14 mouse cellular contexts compared by ENCODE assay signal in the genomic region with DNA sequence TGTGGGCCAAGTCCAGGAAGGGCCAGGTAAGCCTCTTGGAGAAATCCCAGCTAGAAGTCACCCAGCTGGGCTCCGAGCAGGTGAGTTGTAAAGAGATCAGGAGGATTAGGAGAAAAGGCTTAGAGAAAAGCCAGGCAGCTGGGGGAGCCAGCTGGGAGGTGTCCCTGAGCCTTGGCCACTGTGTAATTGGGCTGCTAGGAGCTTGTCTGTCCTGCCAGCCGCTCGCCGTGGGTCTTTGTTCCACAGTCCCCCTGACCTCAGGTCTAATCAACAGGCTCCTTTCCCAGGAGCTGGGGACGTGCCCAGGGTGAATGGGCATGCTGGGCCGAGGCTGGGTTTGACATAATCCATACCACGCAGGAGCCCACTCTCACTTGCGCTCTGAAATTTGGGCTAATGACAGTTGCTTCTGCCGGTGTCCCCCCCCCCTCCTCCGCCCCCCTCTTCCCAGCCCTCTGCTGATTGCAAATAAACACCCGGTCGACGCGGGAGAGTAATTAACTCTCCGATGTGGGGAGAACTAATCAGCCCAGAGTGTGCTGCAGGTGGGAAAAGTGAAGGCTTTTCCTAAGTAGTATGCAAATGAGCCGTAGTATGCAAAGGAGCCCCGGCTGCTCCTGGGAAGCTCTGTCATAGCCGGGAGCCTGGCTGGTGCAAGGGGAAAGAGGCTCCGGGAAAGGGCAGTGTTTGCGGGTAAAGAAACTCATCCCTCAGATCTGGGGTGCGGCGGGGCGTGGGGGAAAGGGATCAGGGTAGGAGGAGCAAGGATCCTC. TPM values are rescaled to one million over a fixed set of nuclear protein-coding genes. Genes with fewer than 3 reads are reported as not detected.
DNase-seq lines count a peak whose midpoint lies in the region; ATAC-seq and TF ChIP-seq lines count a peak whose summit lies in the region.
"Had no signal": no experiment of that assay in that cellular context is flagged by ENCODE, and none has a peak within 500 bp of the region (broad histone marks: within the 10 kb centered on the region; RNA-seq: fewer than 3 reads in every experiment).

No protein-coding gene starts in this region.

- H3K4me3 ChIP-seq in E14TG2a.4 (replicated peaks; ENCODE audit: low read length) (peak overlapping the region; percentile 50), ES-E14 (ENCODE audit: insufficient read depth in 1 of 2, low read depth in 1 of 2, low read length in 2 of 2, poor library complexity in 1 of 2, severe bottlenecking in 1 of 2) (peak overlapping the region; percentile 35 to 42; a peak in 2 of 4 replicates)
- no peak overlapping the region for H3K4me3 ChIP-seq in forebrain, postnatal 0 days (ENCODE audit: low read depth, low read length)
- H3K4me3 ChIP-seq in midbrain, embryonic 14.5 days (replicated peaks; ENCODE audit: low read depth, low read length), result no peak overlapping the region
- no peak overlapping the region for H3K4me3 ChIP-seq in thymus, adult 2 months (ENCODE audit: control insufficient read depth, insufficient read depth, low read length)
- H3K4me3 ChIP-seq in lung, adult 2 months (replicated peaks; ENCODE audit: extremely low read depth, low read depth, low read length), result no peak overlapping the region

- peaks cover 41% of the 10 kb centered on the region for H3K27me3 ChIP-seq in E14TG2a.4 (ENCODE audit: insufficient read depth, low read length)
- peaks cover 21% of the 10 kb centered on the region for H3K27me3 ChIP-seq in forebrain, postnatal 0 days (ENCODE audit: insufficient read depth, low read length)
- H3K27me3 ChIP-seq in midbrain, embryonic 14.5 days (ENCODE audit: control insufficient read depth, insufficient read depth, low read length), result peaks cover 35% of the 10 kb centered on the region; the same call in 1 of the 2 replicates
- H3K27me3 ChIP-seq in thymus, adult 2 months (ENCODE audit: control insufficient read depth, insufficient read depth, low read length), result peaks cover 6% of the 10 kb centered on the region

- H3K36me3 ChIP-seq in E14TG2a.4 (ENCODE audit: insufficient read depth, low read length), result no peaks in the 10 kb centered on the region
- H3K36me3 ChIP-seq in ES-E14 (ENCODE audit: control insufficient read depth, insufficient read depth, low read length, poor library complexity, severe bottlenecking), result no peaks in the 10 kb centered on the region
- no peaks in the 10 kb centered on the region for H3K36me3 ChIP-seq in forebrain, postnatal 0 days (ENCODE audit: insufficient read depth)
- no peaks in the 10 kb centered on the region for H3K36me3 ChIP-seq in midbrain, embryonic 14.5 days (ENCODE audit: control insufficient read depth, insufficient read depth, low read length)
- H3K36me3 ChIP-seq in thymus, adult 2 months (ENCODE audit: control insufficient read depth, insufficient read depth, low read length), result no peaks in the 10 kb centered on the region
- H3K36me3 ChIP-seq: G1E had no signal

- H3K27ac ChIP-seq in ES-E14 (ENCODE audit: insufficient read depth, low read depth, low read length, poor library complexity, severe bottlenecking), result no peak overlapping the region
- no peak overlapping the region for H3K27ac ChIP-seq in forebrain, postnatal 0 days (ENCODE audit: low read depth, low read length)
- H3K27ac ChIP-seq in midbrain, embryonic 14.5 days (replicated peaks; ENCODE audit: low read depth, low read length), result no peak overlapping the region; the same call in 1 of the 2 replicates
- no peak overlapping the region for H3K27ac ChIP-seq in thymus, adult 2 months (ENCODE audit: control insufficient read depth, insufficient read depth, low read length)

- peak overlapping the region; percentile 21 for H3K4me2 ChIP-seq in forebrain, postnatal 0 days (ENCODE audit: low read depth)
- H3K4me2 ChIP-seq in midbrain, embryonic 14.5 days (ENCODE audit: low read length), result peak overlapping the region; percentile 36

- no peak for TF ChIP-seq CTCF in E14TG2a.4 (conservative IDR thresholded peaks at IDR 0.05; ENCODE audit: low read length)
- TF ChIP-seq CTCF in forebrain, postnatal 0 days (IDR thresholded peaks at IDR 0.05; ENCODE audit: low read depth), result no peak
- TF ChIP-seq CTCF in thymus, adult 2 months (IDR thresholded peaks at IDR 0.05; ENCODE audit: borderline replicate concordance, control insufficient read depth, extremely low read depth, insufficient read depth, low read length, poor library complexity), result no peak
- TF ChIP-seq CTCF in lung, adult 2 months (IDR thresholded peaks at IDR 0.05; ENCODE audit: insufficient read depth, low read length), result no peak

- no peak for TF ChIP-seq POLR2A in thymus, adult 2 months (IDR thresholded peaks at IDR 0.05; ENCODE audit: control insufficient read depth, extremely low read depth, insufficient read depth, low read length, poor library complexity)
- no peak for TF ChIP-seq POLR2A in lung, adult 2 months (IDR thresholded peaks at IDR 0.05; ENCODE audit: borderline replicate concordance, extremely low read depth, low read depth, low read length)

- peaks cover 25% of the 10 kb centered on the region for H3K4me1 ChIP-seq in E14TG2a.4 (replicated peaks; ENCODE audit: low read depth, low read length)
- peaks cover 2 to 10% of the 10 kb centered on the region in 2 experiments; a peak in 2 of 4 replicates for H3K4me1 ChIP-seq in ES-E14 (ENCODE audit: control insufficient read depth in 2 of 2, insufficient read depth in 2 of 2, low read length in 2 of 2, poor library complexity in 1 of 2)
- H3K4me1 ChIP-seq in forebrain, postnatal 0 days (ENCODE audit: insufficient read depth), result peaks cover 4% of the 10 kb centered on the region; the same call in 1 of the 2 replicates
- peaks cover 13% of the 10 kb centered on the region for H3K4me1 ChIP-seq in midbrain, embryonic 14.5 days (ENCODE audit: control insufficient read depth, insufficient read depth, low read length)
- no peaks in the 10 kb centered on the region for H3K4me1 ChIP-seq in thymus, adult 2 months (replicated peaks; ENCODE audit: control insufficient read depth, insufficient read depth, low read length)
- no peaks in the 10 kb centered on the region for H3K4me1 ChIP-seq in lung, adult 2 months (ENCODE audit: control insufficient read depth, insufficient read depth, low read length)

- in situ Hi-C loops in ES-E14 (cut with MboI; ENCODE audit: low sequenced_read_pairs in 2 of 2, unreplicated experiment in 2 of 2), result no loop called here

- no peaks in the 10 kb centered on the region for H3K9me3 ChIP-seq in E14TG2a.4 (ENCODE audit: low read length)
- no peaks in the 10 kb centered on the region for H3K9me3 ChIP-seq in ES-E14 (ENCODE audit: control insufficient read depth, insufficient read depth, low read depth, low read length)
- no peaks in the 10 kb centered on the region for H3K9me3 ChIP-seq in forebrain, postnatal 0 days (ENCODE audit: low read length)
- no peaks in the 10 kb centered on the region for H3K9me3 ChIP-seq in midbrain, embryonic 14.5 days (ENCODE audit: control insufficient read depth, low read length)
- H3K9me3 ChIP-seq: G1E had no signal

- no peak overlapping the region for H3K9ac ChIP-seq in ES-E14 (ENCODE audit: insufficient read depth, low read depth, low read length, poor library complexity, severe bottlenecking)
- H3K9ac ChIP-seq in forebrain, postnatal 0 days, result no peak overlapping the region
- no peak overlapping the region; the same call in 1 of the 2 replicates for H3K9ac ChIP-seq in midbrain, embryonic 14.5 days (replicated peaks; ENCODE audit: low read length)

- WGBS in forebrain, postnatal 0 days, result 4% methylated on average over 23 of the region's 23 CpGs
- under 1% methylated on average over 23 of the region's 23 CpGs for WGBS in midbrain, embryonic 14.5 days
- 6% methylated on average over 23 of the region's 23 CpGs for WGBS in thymus, adult 2 months
- 3% methylated on average over 23 of the region's 23 CpGs for WGBS in lung, adult 2 months

- no peak for DNase-seq in ES-E14 (ENCODE audit: low read depth, low spot score)
- peak; percentile 39 for DNase-seq in forebrain, postnatal 0 days
- peak; percentile 70 for DNase-seq in midbrain, embryonic 14.5 days
- no peak for DNase-seq in thymus, adult 2 months
- no peak for DNase-seq in cerebellum, adult 8-10 months
- DNase-seq in lung, adult 2 months, result no peak
- DNase-seq: adrenal gland, postnatal 10 days; cerebellum, adult 2 months; kidney, postnatal 10 days had no signal

- peak; percentile 90 for ATAC-seq in forebrain, postnatal 0 days
- ATAC-seq in midbrain, embryonic 14.5 days (ENCODE audit: low FRiP score, low TSS enrichment), result 0 out of 2 replicates have a peak, but pooled peaks have one; percentile 50

TF ChIP-seq in ES-E14, 5 proteins besides CTCF, POLR2A, EP300 and RAD21 (continues in another document):
- TF ChIP-seq MAFK (IDR thresholded peaks at IDR 0.05; ENCODE audit: insufficient read depth, low read depth, low read length) (no peak), HCFC1 (IDR thresholded peaks at IDR 0.05; ENCODE audit: borderline replicate concordance, insufficient read depth, low read length) (no peak)

RNA-seq across cellular contexts. Expression of a gene that starts 6.3 kb away (rescaled TPM):
- not detected in 2 replicates for total RNA-seq in ES-E14 (2012; rRNA removed)
- total RNA-seq in forebrain, postnatal 0 days (2014; rRNA removed), result 47.7 and 53.1 TPM in 2 replicates
- 42.2 and 43.5 TPM in 2 replicates for polyA plus RNA-seq in forebrain, postnatal 0 days (2015; fragmentation: Nextera tagmentation; extraction: Ambion mirVana)
- 12.7 and 23.0 TPM in 2 replicates for polyA plus RNA-seq in midbrain, embryonic 14.5 days (2014; fragmentation: Nextera tagmentation; extraction: Ambion mirVana)
- polyA plus RNA-seq in thymus, adult 2 months (2012; rRNA removed), result 187 and 258 TPM in 2 replicates
- polyA plus RNA-seq in lung, adult 2 months (2012; rRNA removed), result 43.6 and 58.0 TPM in 2 replicates
- polyA plus RNA-seq: G1E had no signal

RNA-seq across cellular contexts. Expression of a gene that starts 12.1 kb away (rescaled TPM):
- total RNA-seq in ES-E14 (2012; rRNA removed), result not detected in 2 replicates
- 61.9 and 64.6 TPM in 2 replicates for total RNA-seq in forebrain, postnatal 0 days (2014; rRNA removed)
- 46.1 and 49.3 TPM in 2 replicates for polyA plus RNA-seq in forebrain, postnatal 0 days (2015; fragmentation: Nextera tagmentation; extraction: Ambion mirVana)
- 11.0 and 19.3 TPM in 2 replicates for polyA plus RNA-seq in midbrain, embryonic 14.5 days (2014; fragmentation: Nextera tagmentation; extraction: Ambion mirVana)
- polyA plus RNA-seq in thymus, adult 2 months (2012; rRNA removed), result 334 and 468 TPM in 2 replicates
- 74.2 and 84.9 TPM in 2 replicates for polyA plus RNA-seq in lung, adult 2 months (2012; rRNA removed)

RNA-seq across cellular contexts. Expression of a gene that starts 19.0 kb away (rescaled TPM):
- not detected in 2 replicates for total RNA-seq in ES-E14 (2012; rRNA removed)
- total RNA-seq in forebrain, postnatal 0 days (2014; rRNA removed), result 53.9 and 57.1 TPM in 2 replicates
- polyA plus RNA-seq in forebrain, postnatal 0 days (2015; fragmentation: Nextera tagmentation; extraction: Ambion mirVana), result 67.4 and 78.2 TPM in 2 replicates
- 19.1 and 40.0 TPM in 2 replicates for polyA plus RNA-seq in midbrain, embryonic 14.5 days (2014; fragmentation: Nextera tagmentation; extraction: Ambion mirVana)
- 266 and 395 TPM in 2 replicates for polyA plus RNA-seq in thymus, adult 2 months (2012; rRNA removed)
- 65.1 and 67.3 TPM in 2 replicates for polyA plus RNA-seq in lung, adult 2 months (2012; rRNA removed)

RNA-seq across cellular contexts. Expression of a gene that starts 51.7 kb away (rescaled TPM):
- total RNA-seq in ES-E14 (2012; rRNA removed), result 1.0 and 1.5 TPM in 2 replicates
- total RNA-seq in forebrain, postnatal 0 days (2014; rRNA removed), result 20.5 and 23.9 TPM in 2 replicates
- 6.6 and 9.5 TPM in 2 replicates for polyA plus RNA-seq in forebrain, postnatal 0 days (2015; fragmentation: Nextera tagmentation; extraction: Ambion mirVana)
- polyA plus RNA-seq in midbrain, embryonic 14.5 days (2014; fragmentation: Nextera tagmentation; extraction: Ambion mirVana), result 18.5 and 20.5 TPM in 2 replicates
- 0.24 and 0.38 TPM in 2 replicates for polyA plus RNA-seq in thymus, adult 2 months (2012; rRNA removed)
- 0.05 and 0.16 TPM in 2 replicates for polyA plus RNA-seq in lung, adult 2 months (2012; rRNA removed)
- total RNA-seq: gastrocnemius, adult 18-20 months; megakaryocyte, adult 5-6 weeks had no signal
- polyA plus RNA-seq: G1E; heart, postnatal 0 days had no signal

Comparison
In these comparisons a context has a peak if more than half of its experiments do, and no peak if none do; other contexts are left out.
1. H3K4me3 ChIP-seq: peak in E14TG2a.4 (single experiment) and ES-E14 (2 of 2); none in forebrain, postnatal 0 days (single experiment), midbrain, embryonic 14.5 days (single experiment), thymus, adult 2 months (single experiment) and lung, adult 2 months (single experiment).
2. DNase-seq: peak in forebrain, postnatal 0 days (single experiment) and midbrain, embryonic 14.5 days (single experiment); none in ES-E14 (single experiment), thymus, adult 2 months (single experiment), cerebellum, adult 8-10 months (single experiment) and lung, adult 2 months (single experiment).